Mouse (Mus musculus) stomach, embryonic 14.5 days (tissue): Measurements from ENCODE around the gene Myo1h. TPM values are rescaled to one million over a fixed set of nuclear protein-coding genes. Genes with fewer than 3 reads are reported as not detected.

Source experiments
- ATAC-seq: fragments of 200-750 bp; cut with Nextera tagmentation; 2 replicates; pipeline ENCODE4 v1.8.0; 2017; ENCODE audit warnings: low read depth, moderate TSS enrichment; ENCODE audit not compliant: insufficient number of reproducible peaks, insufficient read depth, low FRiP score
- H3K27ac ChIP-seq: fragments of 300-500 bp; sonication (generic); 2 replicates; pipeline ENCODE4 v1.5.1; 2014; ENCODE audit warnings: mild to moderate bottlenecking, low read length, moderate library complexity, mixed read lengths
- H3K27me3 ChIP-seq: fragments of 300-500 bp; sonication (generic); 2 replicates; pipeline ENCODE4 v1.6.1; 2014; ENCODE audit warnings: low read length, control low read depth, mixed read lengths; ENCODE audit not compliant: control insufficient read depth, insufficient read depth
- H3K36me3 ChIP-seq: fragments of 300-500 bp; sonication (generic); 2 replicates; pipeline ENCODE4 v1.6.1; 2014; ENCODE audit warnings: mild to moderate bottlenecking, control low read depth, low read length, moderate library complexity, mixed read lengths; ENCODE audit not compliant: control insufficient read depth, insufficient read depth
- H3K4me1 ChIP-seq: fragments of 300-500 bp; sonication (generic); 2 replicates; pipeline ENCODE4 v1.6.1; 2014; ENCODE audit warnings: low read length, control low read depth, mixed read lengths; ENCODE audit not compliant: control insufficient read depth, insufficient read depth
- H3K4me2 ChIP-seq: fragments of 300-500 bp; sonication (generic); replicated peaks from 2 replicates; pipeline ENCODE4 v1.6.1; 2014; ENCODE audit warnings: low read depth, low read length, control low read depth
- H3K4me3 ChIP-seq: fragments of 300-500 bp; sonication (generic); 2 replicates; pipeline ENCODE4 v1.5.1; 2014; ENCODE audit warnings: low read depth, low read length, control low read depth
- H3K9ac ChIP-seq: fragments of 300-500 bp; sonication (generic); replicated peaks from 2 replicates; pipeline ENCODE4 v1.6.1; 2014; ENCODE audit warnings: low read depth, mild to moderate bottlenecking, control low read depth, low read length, moderate library complexity, mixed read lengths
- H3K9me3 ChIP-seq: fragments of 300-500 bp; sonication (generic); 2 replicates; pipeline ENCODE4 v1.6.1; 2016; ENCODE audit warnings: low read depth, low read length, control low read depth; ENCODE audit not compliant: control insufficient read depth
- WGBS: fragments of 180-500 bp; shearing (Covaris S2); extraction: QIAGEN DNeasy Blood & Tissue Kit; methylation state at CpG from one replicate; pipeline ENCODE4 v1.1.7; 2014; 5-methylcytosine and 5-hydroxymethylcytosine counted together
- polyA plus RNA-seq: library from polyadenylated mRNA; unstranded; fragments of >200 nt; fragmentation: Nextera tagmentation; extraction: Ambion mirVana; gene quantifications from 2 replicates; pipeline ENCODE4 v1.2.1, GENCODE M21; 2014

Gene Myo1h
- polyA plus RNA-seq, 1 experiment from 2014 or later: 5.6 TPM

DNA sequence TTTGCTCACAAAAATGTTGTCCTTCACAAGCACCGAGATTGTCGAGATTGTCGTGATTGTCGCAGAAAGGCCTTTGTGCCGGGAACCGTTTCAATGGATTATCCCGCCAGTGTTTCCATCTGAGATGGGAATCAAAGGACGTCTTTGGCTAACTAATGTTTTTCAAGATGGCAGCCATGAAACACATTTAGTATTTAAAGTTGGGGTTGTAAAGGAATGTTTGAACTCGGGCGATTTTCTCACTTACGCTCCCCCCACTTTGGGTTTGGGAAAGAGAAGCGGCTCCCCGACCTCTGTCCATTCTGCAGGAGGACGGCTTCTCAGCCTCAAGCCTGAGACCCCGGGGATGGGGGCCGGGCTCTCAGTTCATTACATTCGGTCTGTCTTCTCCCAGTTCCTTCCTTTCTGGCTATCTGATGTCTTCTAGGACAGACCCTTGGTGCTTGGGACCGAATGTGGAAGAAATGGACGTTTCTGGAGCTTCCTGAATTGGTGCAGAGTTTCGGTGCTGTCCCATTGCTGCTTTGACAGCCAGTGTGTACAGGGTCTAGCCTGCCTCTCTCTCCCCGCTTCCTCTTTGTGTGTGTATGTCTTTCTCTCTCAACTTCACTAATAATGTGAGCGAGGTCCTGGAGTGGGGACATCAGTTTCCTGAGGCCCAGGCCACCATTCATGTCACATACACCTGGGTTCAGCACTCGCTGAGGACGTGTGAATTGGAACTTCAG is 11.1 kb downstream of the Myo1h start:
- no peaks in the 10 kb centered on the region for H3K9me3 ChIP-seq
- no peak overlapping the region for H3K4me2 ChIP-seq
- H3K9ac ChIP-seq: no peak overlapping the region
- H3K27me3 ChIP-seq: no peaks in the 10 kb centered on the region
- H3K4me3 ChIP-seq: no peak overlapping the region
- no peaks in the 10 kb centered on the region for H3K36me3 ChIP-seq
- ATAC-seq: no peak
- H3K4me1 ChIP-seq: 0 out of 2 replicates have a peak, but pooled peaks cover 8% of the 10 kb centered on the region
- no peak overlapping the region for H3K27ac ChIP-seq
- 88% methylated on average over 24 of the region's 24 CpGs for WGBS

DNA sequence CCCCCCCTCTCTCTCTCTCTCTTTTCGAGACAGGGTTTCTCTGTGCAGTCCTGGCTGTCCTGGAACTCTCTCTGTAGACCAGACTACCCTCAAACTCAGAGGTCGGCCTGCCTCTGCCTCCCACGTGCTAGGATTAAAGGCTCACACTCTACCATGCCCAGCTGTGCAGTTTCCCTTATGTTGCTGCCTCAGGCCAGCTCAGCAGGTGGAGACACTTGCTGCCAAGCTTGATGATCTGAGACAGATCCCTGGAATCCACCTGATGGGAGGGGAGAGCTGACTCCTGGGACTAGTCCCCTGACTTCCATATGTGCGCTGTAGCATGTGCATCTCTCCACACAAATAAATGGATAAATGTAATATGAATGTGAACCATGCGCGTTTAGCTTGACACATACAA is 14.2 kb downstream of the Myo1h start:
- no peaks in the 10 kb centered on the region for H3K36me3 ChIP-seq
- H3K27ac ChIP-seq: no peak overlapping the region

DNA sequence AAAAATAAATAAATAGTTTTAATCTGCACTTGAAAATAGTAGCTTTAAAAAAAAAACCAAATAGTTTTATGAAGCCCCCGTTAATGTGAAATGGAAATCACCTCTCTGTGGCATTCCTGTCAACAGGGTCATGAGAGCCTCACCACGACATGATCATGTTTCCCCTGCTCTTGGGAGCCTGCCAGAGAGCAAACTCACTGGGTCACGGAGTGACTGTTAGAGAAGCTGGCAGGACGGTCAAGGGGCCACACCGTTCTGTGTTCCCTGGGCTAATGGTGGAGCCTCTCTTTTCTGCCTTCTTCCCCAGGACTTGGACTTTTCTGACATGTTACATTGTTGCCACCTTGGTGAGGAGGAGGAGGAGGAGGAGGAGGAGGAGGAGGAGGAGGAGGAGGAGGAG is 17.5 kb downstream of the Myo1h start:
- Histone ChIP-seq H3K4me3 (no peak overlapping the region), H3K9me3 (no peaks in the 10 kb centered on the region), H3K36me3 (no peaks in the 10 kb centered on the region), H3K27me3 (no peaks in the 10 kb centered on the region), H3K4me2 (no peak overlapping the region), H3K27ac (no peak overlapping the region), H3K4me1 (peaks cover 4% of the 10 kb centered on the region; the same call in 1 of the 2 replicates), H3K9ac (no peak overlapping the region)
- 63% methylated on average over 5 of the region's 5 CpGs for WGBS
- ATAC-seq: no peak

More for the DNA sequence above, 14.2 kb downstream of the Myo1h start:
- H3K9ac ChIP-seq: no peak overlapping the region
- H3K4me3 ChIP-seq: no peak overlapping the region
- H3K4me2 ChIP-seq: no peak overlapping the region
- 0 out of 2 replicates have a peak, but pooled peaks cover 3% of the 10 kb centered on the region for H3K4me1 ChIP-seq
- H3K27me3 ChIP-seq: no peaks in the 10 kb centered on the region
- H3K9me3 ChIP-seq: no peaks in the 10 kb centered on the region
- ATAC-seq: no peak
- WGBS: 72% methylated on average over 6 of the region's 6 CpGs

DNA sequence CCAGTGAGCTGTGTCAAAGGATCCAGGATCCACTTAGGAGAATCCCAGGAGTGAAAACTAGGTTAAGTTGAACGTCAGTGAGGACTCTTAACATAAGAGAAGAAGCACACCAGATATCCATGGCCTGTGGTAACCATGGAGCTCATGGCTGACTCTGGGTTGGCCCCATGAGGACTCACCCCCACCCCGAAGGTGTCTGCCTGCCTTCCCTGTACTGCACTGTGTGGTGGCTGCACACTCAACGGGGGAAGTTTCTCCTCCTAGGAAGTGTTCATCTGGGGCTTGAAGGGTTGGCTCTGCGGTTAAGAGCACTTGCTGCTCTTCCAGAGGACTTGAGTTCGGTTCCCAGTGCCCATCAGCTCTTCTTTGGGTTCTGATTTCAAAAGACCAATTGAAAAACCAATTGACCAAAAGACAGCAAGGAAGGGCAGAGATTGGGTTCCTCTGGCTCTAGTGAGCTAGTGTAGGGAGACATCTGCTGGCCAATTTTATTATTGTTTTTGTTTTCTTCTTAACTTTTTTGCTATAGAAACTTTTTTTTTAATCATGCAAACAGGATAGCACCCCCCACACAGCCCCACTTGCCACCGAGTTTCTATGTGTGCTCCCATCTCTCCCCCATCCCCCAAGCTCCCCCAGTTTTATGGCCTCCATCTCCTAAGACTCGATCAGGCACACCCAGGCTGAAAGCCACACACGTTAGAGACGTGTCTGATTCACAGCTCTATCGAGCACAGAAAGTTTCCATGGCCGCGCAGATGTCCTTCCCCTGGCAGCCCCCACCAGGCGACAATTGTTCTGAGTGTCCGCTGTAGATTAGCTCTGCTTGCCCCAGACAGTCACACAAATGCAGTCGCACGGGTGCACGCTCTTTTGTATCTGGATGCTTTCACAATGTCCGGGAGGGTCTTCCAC is 20.1 kb downstream of the Myo1h start:
- 30% methylated on average over 18 of the region's 18 CpGs for WGBS

DNA sequence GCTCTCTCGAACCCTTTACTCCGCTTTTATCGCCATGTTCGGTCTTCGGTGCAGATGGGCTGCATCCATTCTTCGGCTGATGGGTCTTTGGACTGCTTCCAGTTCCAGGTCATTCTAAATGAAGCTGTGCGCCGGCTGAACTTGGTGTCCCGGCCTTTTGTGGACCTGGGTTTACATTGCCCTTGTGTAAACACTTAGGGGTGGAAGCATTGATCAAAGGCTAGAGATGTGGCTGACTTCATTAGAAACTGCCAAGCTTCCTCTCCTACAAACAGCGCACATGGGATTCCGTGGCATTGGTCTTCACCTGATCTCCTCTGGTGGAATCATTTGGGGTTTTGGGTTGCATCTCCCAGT is 20.7 kb downstream of the Myo1h start:
- ATAC-seq: no peak
- no peaks in the 10 kb centered on the region for H3K9me3 ChIP-seq
- H3K4me3 ChIP-seq: peak overlapping the region; percentile 14; the same call in 1 of the 2 replicates
- H3K9ac ChIP-seq: 0 out of 2 replicates have a peak overlapping the region, but pooled peaks have one; percentile 19
- H3K4me2 ChIP-seq: peak overlapping the region; percentile 57
- H3K36me3 ChIP-seq: no peaks in the 10 kb centered on the region
- peaks cover 4% of the 10 kb centered on the region; the same call in 1 of the 2 replicates for H3K4me1 ChIP-seq
- H3K27me3 ChIP-seq: no peaks in the 10 kb centered on the region
- WGBS: 15% methylated on average over 11 of the region's 11 CpGs
- H3K27ac ChIP-seq: peak overlapping the region; percentile 23; the same call in 1 of the 2 replicates

More for the DNA sequence above, 20.1 kb downstream of the Myo1h start:
- Histone ChIP-seq H3K27me3 (no peaks in the 10 kb centered on the region), H3K4me1 (peaks cover 4% of the 10 kb centered on the region; the same call in 1 of the 2 replicates), H3K4me3 (peak overlapping the region; percentile 14; the same call in 1 of the 2 replicates), H3K4me2 (peak overlapping the region; percentile 57), H3K36me3 (no peaks in the 10 kb centered on the region), H3K9ac (0 out of 2 replicates have a peak overlapping the region, but pooled peaks have one; percentile 19), H3K27ac (peak overlapping the region; percentile 23; the same call in 1 of the 2 replicates), H3K9me3 (no peaks in the 10 kb centered on the region)
- no peak for ATAC-seq

DNA sequence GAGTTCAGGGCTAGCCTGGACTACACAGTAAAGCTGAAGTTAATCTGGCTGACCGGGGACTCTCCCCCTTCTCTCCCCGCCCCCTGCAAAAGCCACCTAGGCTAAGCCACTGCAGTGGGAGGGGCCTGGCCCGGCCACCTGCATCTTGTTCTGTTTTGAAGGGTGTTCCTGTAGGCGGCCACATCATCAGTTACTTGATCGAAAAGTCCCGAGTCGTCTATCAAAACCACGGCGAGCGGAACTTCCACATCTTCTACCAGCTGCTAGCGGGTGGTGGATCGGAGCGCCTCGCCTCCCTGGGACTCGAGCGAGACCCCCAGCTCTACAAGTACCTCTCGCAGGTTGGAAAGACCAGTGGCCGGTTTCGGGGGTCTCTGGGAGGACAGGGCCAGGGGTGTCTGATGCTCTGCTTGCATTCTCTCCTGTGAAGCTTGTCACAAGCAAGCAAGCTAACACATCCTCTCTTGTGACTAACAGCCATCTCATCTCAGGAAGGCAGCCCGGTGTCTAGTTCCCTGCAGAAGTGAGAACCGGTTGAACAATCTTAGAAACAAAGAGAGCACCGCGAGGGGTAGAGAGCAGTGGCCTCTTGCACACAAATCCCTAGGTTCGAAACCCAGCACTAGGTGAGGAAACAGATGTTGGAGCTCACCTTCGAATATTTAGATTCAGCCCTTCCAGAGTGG is 34.3 kb downstream of the Myo1h start:
- Histone ChIP-seq H3K4me3 (no peak overlapping the region), H3K27ac (no peak overlapping the region), H3K9ac (no peak overlapping the region), H3K4me1 (no peaks in the 10 kb centered on the region; the same call in 1 of the 2 replicates), H3K27me3 (no peaks in the 10 kb centered on the region), H3K36me3 (no peaks in the 10 kb centered on the region), H3K9me3 (no peaks in the 10 kb centered on the region), H3K4me2 (no peak overlapping the region)
- ATAC-seq: no peak
- 56% methylated on average over 25 of the region's 25 CpGs for WGBS

DNA sequence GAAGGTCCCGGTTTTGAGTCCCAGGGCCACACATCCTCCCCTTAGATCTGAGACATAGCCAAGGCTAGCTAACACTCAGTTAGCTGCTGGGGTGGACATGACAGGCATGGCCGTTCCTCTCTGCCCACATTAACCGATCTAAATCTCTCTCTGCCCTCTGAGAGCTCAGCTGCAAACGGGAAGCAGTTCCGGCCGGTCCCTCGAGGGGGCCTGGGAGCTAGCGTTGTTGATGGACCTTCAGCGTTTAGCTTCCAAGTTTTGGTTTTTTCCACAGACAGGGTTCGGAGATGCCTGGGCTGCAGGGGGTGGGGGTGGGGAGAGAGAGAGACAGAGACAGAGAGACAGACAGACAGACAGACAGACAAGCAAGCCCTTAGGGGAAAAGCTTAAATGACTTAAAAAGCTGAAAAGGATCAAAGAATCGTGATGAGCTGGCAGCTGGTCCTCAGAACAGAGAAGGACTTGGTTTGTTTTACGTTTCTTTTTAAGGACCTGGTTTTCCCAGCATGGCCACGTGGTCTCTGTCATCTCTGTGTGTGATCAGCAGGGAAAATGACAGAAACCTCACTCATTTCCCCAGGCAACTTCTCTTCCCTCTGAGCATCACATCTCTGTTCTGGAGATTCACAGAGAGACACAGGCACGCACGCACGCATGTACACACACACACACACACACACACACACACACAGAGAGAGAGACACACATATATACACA is 35.0 kb downstream of the Myo1h start:
- ATAC-seq: no peak
- WGBS: 23% methylated on average over 16 of the region's 16 CpGs
- H3K4me1 ChIP-seq: no peaks in the 10 kb centered on the region; the same call in 1 of the 2 replicates
- H3K27me3 ChIP-seq: no peaks in the 10 kb centered on the region
- H3K27ac ChIP-seq: no peak overlapping the region
- no peak overlapping the region for H3K9ac ChIP-seq
- H3K9me3 ChIP-seq: no peaks in the 10 kb centered on the region
- no peak overlapping the region; the same call in 1 of the 2 replicates for H3K4me2 ChIP-seq
- no peaks in the 10 kb centered on the region for H3K36me3 ChIP-seq
- no peak overlapping the region for H3K4me3 ChIP-seq
